Mouse (Mus musculus) hindbrain, postnatal 0 days (tissue): ENCODE results near the gene Olfr605. TPM values are rescaled to one million over a fixed set of nuclear protein-coding genes. Genes with fewer than 3 reads are reported as not detected.

Experiments used
- ATAC-seq: fragments of 200-750 bp; cut with Nextera tagmentation; 2 replicates; pipeline ENCODE4 v1.8.0; 2017; ENCODE audit warnings: mild to moderate bottlenecking, moderate TSS enrichment, moderate library complexity
- DNase-seq: peaks from one replicate; pipeline ENCODE4 v3.0.0-alpha.2; 2015; ENCODE audit warnings: low spot score
- H3K27ac ChIP-seq: fragments of 300-500 bp; sonication (generic); 2 replicates; pipeline ENCODE4 v1.5.1; 2014; ENCODE audit warnings: mild to moderate bottlenecking
- H3K27me3 ChIP-seq: fragments of 300-500 bp; sonication (generic); 2 replicates; pipeline ENCODE4 v1.6.1; 2014; ENCODE audit warnings: low read length, mixed read lengths; ENCODE audit not compliant: insufficient read depth
- H3K36me3 ChIP-seq: fragments of 300-500 bp; sonication (generic); 2 replicates; pipeline ENCODE4 v1.6.1; 2014; ENCODE audit warnings: low read length, mixed read lengths; ENCODE audit not compliant: insufficient read depth
- H3K4me1 ChIP-seq: fragments of 300-500 bp; sonication (generic); 2 replicates; pipeline ENCODE4 v1.6.1; 2014; ENCODE audit warnings: antibody characterized with exemption, low read length, mixed read lengths; ENCODE audit not compliant: insufficient read depth
- H3K4me2 ChIP-seq: fragments of 300-500 bp; sonication (generic); 2 replicates; pipeline ENCODE4 v1.6.1; 2014; ENCODE audit warnings: low read depth, mild to moderate bottlenecking, low read length, moderate library complexity, mixed read lengths
- H3K4me3 ChIP-seq: fragments of 300-500 bp; sonication (generic); 2 replicates; pipeline ENCODE4 v1.5.1; 2014; ENCODE audit warnings: low read length
- H3K9ac ChIP-seq: fragments of 300-500 bp; sonication (generic); replicated peaks from 2 replicates; pipeline ENCODE4 v1.6.1; 2014; ENCODE audit warnings: mild to moderate bottlenecking, low read length, moderate library complexity, mixed read lengths
- H3K9me3 ChIP-seq: fragments of 300-500 bp; sonication (generic); 2 replicates; pipeline ENCODE4 v1.6.1; 2016; ENCODE audit warnings: low read length, mixed read lengths
- CTCF ChIP-seq: IDR thresholded peaks from 2 replicates; pipeline ENCODE4 v1.5.1; 2016; ENCODE audit warnings: antibody characterized with exemption, control low read depth, low read depth
- WGBS: fragments of 180-500 bp; shearing (Covaris S2); extraction: QIAGEN DNeasy Blood & Tissue Kit; methylation state at CpG from one replicate; pipeline ENCODE4 v1.1.7; 2014; 5-methylcytosine and 5-hydroxymethylcytosine counted together
- microRNA-seq, 2 experiments: library from miRNA; unstranded; fragments of <30 nt; microRNA quantifications; one replicate each; pipeline ENCODE4; 2016
- polyA plus RNA-seq: library from polyadenylated mRNA; unstranded; fragments of >200 nt; fragmentation: Nextera tagmentation; extraction: Ambion mirVana; gene quantifications from 2 replicates; pipeline ENCODE4 v1.2.1, GENCODE M21; 2015
- total RNA-seq: library from RNA; depleted of rRNA; stranded (reverse); fragments of >200 nt; gene quantifications from 2 replicates; pipeline ENCODE4 v1.2.3, GENCODE M21; 2014; rRNA removed

The Olfr605 gene
- total and polyA plus RNA-seq, 2 experiments from 2014 or later, result not detected

- Histone ChIP-seq H3K27me3 (no peaks in the 10 kb centered on the region), H3K36me3 (no peaks in the 10 kb centered on the region), H3K4me3 (no peak overlapping the region), H3K4me2 (no peak overlapping the region), H3K4me1 (no peaks in the 10 kb centered on the region), H3K27ac (no peak overlapping the region), H3K9ac (no peak overlapping the region), H3K9me3 (no peaks in the 10 kb centered on the region)
- TF ChIP-seq CTCF, result no peak
- no peak for DNase-seq
- no peak for ATAC-seq
- 3% methylated on average over 1 of the region's 1 CpGs for WGBS
These were observed 46.3 kb downstream of the Olfr605 start for GRCm38 (mm10) chr7:103398981-103399380.

GRCm38 (mm10) chr7:103397758-103398157 lies 47.5 kb downstream of the Olfr605 start:
- DNase-seq (no peak), ATAC-seq (no peak)
- Histone ChIP-seq H3K27me3 (no peaks in the 10 kb centered on the region), H3K27ac (no peak overlapping the region), H3K36me3 (no peaks in the 10 kb centered on the region), H3K4me3 (no peak overlapping the region), H3K4me2 (no peak overlapping the region), H3K4me1 (no peaks in the 10 kb centered on the region), H3K9me3 (no peaks in the 10 kb centered on the region), H3K9ac (no peak overlapping the region)
- TF ChIP-seq CTCF, result no peak

Small RNA genes within 50 kb of the gene (microRNA-seq; reads per million reads assigned to microRNA genes)
- 0 reads per million in 2 experiments for gene Gm25774

Other genes starting within 250 kb of the Olfr605 start
- not detected in 2 replicates for gene Olfr593, start 233.6 kb downstream of the Olfr605 start, total RNA-seq
- not detected in 2 replicates for gene Olfr593, start 233.6 kb downstream of the Olfr605 start, polyA plus RNA-seq
- gene Olfr594, start 228.4 kb downstream of the Olfr605 start, total RNA-seq, result not detected in 2 replicates
- not detected in 2 replicates for gene Olfr594, start 228.4 kb downstream of the Olfr605 start, polyA plus RNA-seq
- gene Usp17ld, start 192.9 kb downstream of the Olfr605 start, total RNA-seq, result not detected in 2 replicates
- gene Usp17ld, start 192.9 kb downstream of the Olfr605 start, polyA plus RNA-seq, result not detected in 2 replicates
- gene Olfr596, start 139.8 kb downstream of the Olfr605 start, total RNA-seq, result not detected in 2 replicates
- not detected in 2 replicates for gene Olfr596, start 139.8 kb downstream of the Olfr605 start, polyA plus RNA-seq
- gene Olfr597, start 129.1 kb downstream of the Olfr605 start, total RNA-seq, result not detected in 2 replicates
- not detected in 2 replicates for gene Olfr597, start 129.1 kb downstream of the Olfr605 start, polyA plus RNA-seq
- not detected in 2 replicates for gene Olfr598, start 121.9 kb downstream of the Olfr605 start, total RNA-seq
- not detected in 2 replicates for gene Olfr598, start 121.9 kb downstream of the Olfr605 start, polyA plus RNA-seq
- gene Olfr599, start 109.5 kb downstream of the Olfr605 start, total RNA-seq, result not detected in 2 replicates
- not detected in 2 replicates for gene Olfr599, start 109.5 kb downstream of the Olfr605 start, polyA plus RNA-seq
- not detected in 2 replicates for gene Olfr600, start 95.8 kb downstream of the Olfr605 start, total RNA-seq
- not detected in 2 replicates for gene Olfr600, start 95.8 kb downstream of the Olfr605 start, polyA plus RNA-seq
- gene Olfr601, start 82.8 kb downstream of the Olfr605 start, total RNA-seq, result not detected in 2 replicates
- gene Olfr601, start 82.8 kb downstream of the Olfr605 start, polyA plus RNA-seq, result not detected in 2 replicates
- not detected in 2 replicates for gene Olfr603, start 59.3 kb downstream of the Olfr605 start, total RNA-seq
- not detected in 2 replicates for gene Olfr603, start 59.3 kb downstream of the Olfr605 start, polyA plus RNA-seq
- not detected in 2 replicates for gene Usp17lc, start 30.4 kb downstream of the Olfr605 start, total RNA-seq
- gene Usp17lc, start 30.4 kb downstream of the Olfr605 start, polyA plus RNA-seq, result not detected in 2 replicates
- gene Olfr606, start 3.6 kb upstream of the Olfr605 start, total RNA-seq, result not detected in 2 replicates
- gene Olfr606, start 3.6 kb upstream of the Olfr605 start, polyA plus RNA-seq, result not detected in 2 replicates
- gene Olfr607, start 18.7 kb upstream of the Olfr605 start, total RNA-seq, result not detected in 2 replicates
- gene Olfr607, start 18.7 kb upstream of the Olfr605 start, polyA plus RNA-seq, result not detected in 2 replicates
- gene Olfr608, start 24.4 kb upstream of the Olfr605 start, total RNA-seq, result not detected in 2 replicates
- gene Olfr608, start 24.4 kb upstream of the Olfr605 start, polyA plus RNA-seq, result not detected in 2 replicates
- not detected in 2 replicates for gene Olfr609, start 52.6 kb upstream of the Olfr605 start, total RNA-seq
- gene Olfr609, start 52.6 kb upstream of the Olfr605 start, polyA plus RNA-seq, result not detected in 2 replicates
- gene Olfr610, start 66.7 kb upstream of the Olfr605 start, total RNA-seq, result not detected in 2 replicates
- gene Olfr610, start 66.7 kb upstream of the Olfr605 start, polyA plus RNA-seq, result not detected in 2 replicates
- not detected in 2 replicates for gene Olfr611, start 75.4 kb upstream of the Olfr605 start, total RNA-seq
- gene Olfr611, start 75.4 kb upstream of the Olfr605 start, polyA plus RNA-seq, result not detected in 2 replicates
- not detected in 2 replicates for gene Olfr612, start 97.3 kb upstream of the Olfr605 start, total RNA-seq
- not detected in 2 replicates for gene Olfr612, start 97.3 kb upstream of the Olfr605 start, polyA plus RNA-seq
- gene Olfr613, start 102.6 kb upstream of the Olfr605 start, total RNA-seq, result not detected in 2 replicates
- not detected in 2 replicates for gene Olfr613, start 102.6 kb upstream of the Olfr605 start, polyA plus RNA-seq
- gene Olfr615, start 110.6 kb upstream of the Olfr605 start, total RNA-seq, result not detected in 2 replicates
- gene Olfr615, start 110.6 kb upstream of the Olfr605 start, polyA plus RNA-seq, result not detected in 2 replicates
- gene Olfr616, start 123.7 kb upstream of the Olfr605 start, total RNA-seq, result not detected in 2 replicates
- gene Olfr616, start 123.7 kb upstream of the Olfr605 start, polyA plus RNA-seq, result not detected in 2 replicates
- gene Olfr617, start 127.6 kb upstream of the Olfr605 start, total RNA-seq, result not detected in 2 replicates
- not detected in 2 replicates for gene Olfr617, start 127.6 kb upstream of the Olfr605 start, polyA plus RNA-seq
- gene Olfr618, start 144.7 kb upstream of the Olfr605 start, total RNA-seq, result 0.11 TPM in 1 of 2 replicates, not detected in the other
- not detected in 2 replicates for gene Olfr618, start 144.7 kb upstream of the Olfr605 start, polyA plus RNA-seq
- gene Olfr619, start 155.1 kb upstream of the Olfr605 start, total RNA-seq, result not detected in 2 replicates
- not detected in 2 replicates for gene Olfr619, start 155.1 kb upstream of the Olfr605 start, polyA plus RNA-seq
- gene Olfr620, start 167.1 kb upstream of the Olfr605 start, total RNA-seq, result not detected in 2 replicates
- not detected in 2 replicates for gene Olfr620, start 167.1 kb upstream of the Olfr605 start, polyA plus RNA-seq
- gene Olfr622, start 197.3 kb upstream of the Olfr605 start, total RNA-seq, result not detected in 2 replicates
- not detected in 2 replicates for gene Olfr622, start 197.3 kb upstream of the Olfr605 start, polyA plus RNA-seq
- gene Olfr623, start 218.3 kb upstream of the Olfr605 start, total RNA-seq, result not detected in 2 replicates
- not detected in 2 replicates for gene Olfr623, start 218.3 kb upstream of the Olfr605 start, polyA plus RNA-seq
- not detected in 2 replicates for gene Olfr624, start 225.8 kb upstream of the Olfr605 start, total RNA-seq
- gene Olfr624, start 225.8 kb upstream of the Olfr605 start, polyA plus RNA-seq, result 0.05 TPM in 1 of 2 replicates, not detected in the other
- not detected in 2 replicates for gene Olfr625-ps1, start 237.3 kb upstream of the Olfr605 start, total RNA-seq
- not detected in 2 replicates for gene Olfr625-ps1, start 237.3 kb upstream of the Olfr605 start, polyA plus RNA-seq